Mouse (Mus musculus) embryonic fibroblast, embryonic 13.5 days (primary cell): ENCODE results near the gene Wdr93. TPM values are rescaled to one million over a fixed set of nuclear protein-coding genes. Genes with fewer than 3 reads are reported as not detected.
"Not testable (repeated sequence)": the region's sequence is repeated elsewhere in the genome, so short reads cannot be mapped to it uniquely, and the experiment has no call there.

ENCODE experiments used
- H3K27ac ChIP-seq: 2 replicates; pipeline ENCODE4 v1.5.1; 2012; ENCODE audit warnings: low read length, control low read depth, inconsistent platforms; ENCODE audit not compliant: insufficient read depth
- H3K4me1 ChIP-seq: 2 replicates; pipeline ENCODE4 v1.6.1; 2011; ENCODE audit warnings: low read length; ENCODE audit not compliant: control insufficient read depth, insufficient read depth
- H3K4me3 ChIP-seq: 2 replicates; pipeline ENCODE4 v1.5.1; 2011; ENCODE audit warnings: mild to moderate bottlenecking, control low read depth, low read length; ENCODE audit not compliant: insufficient read depth
- CTCF ChIP-seq: IDR thresholded peaks from 2 replicates; pipeline ENCODE4 v1.5.1; 2011; ENCODE audit warnings: mild to moderate bottlenecking, control low read depth, low read length, moderate library complexity, borderline replicate concordance; ENCODE audit not compliant: insufficient read depth
- POLR2A ChIP-seq: IDR thresholded peaks from 2 replicates; pipeline ENCODE4 v1.6.1; 2011; ENCODE audit warnings: low read depth, mild to moderate bottlenecking, control low read depth, low read length, moderate library complexity
- polyA plus RNA-seq: library from polyadenylated mRNA; stranded (reverse); fragments of >200 nt; gene quantifications from 2 replicates; pipeline ENCODE4 v1.2.4, GENCODE M21; 2011; ENCODE audit warnings: low read depth; ENCODE audit not compliant: missing spikeins, insufficient read length

Wdr93 gene
- polyA plus RNA-seq, 1 experiment: not detected

GRCm38 (mm10) chr7:79771561-79772512 lies 28.9 kb downstream of the Wdr93 start:
- Histone ChIP-seq H3K27ac (no peak overlapping the region), H3K4me3 (no peak overlapping the region), H3K4me1 (no peaks in the 10 kb centered on the region)
- TF ChIP-seq CTCF (no peak), POLR2A (no peak)

- TF ChIP-seq POLR2A (peak; percentile 12; the same call in 1 of the 2 replicates), CTCF (peak; percentile 49; the same call in 1 of the 2 replicates)
- H3K4me1 ChIP-seq: peaks cover 7% of the 10 kb centered on the region; the same call in 1 of the 2 replicates
- H3K27ac ChIP-seq: peak overlapping the region; percentile 88
- no peak overlapping the region for H3K4me3 ChIP-seq
Observed at GRCm38 (mm10) chr7:79780647-79781626, 38.0 kb downstream of the Wdr93 start.

- peaks cover 7% of the 10 kb centered on the region; the same call in 1 of the 2 replicates for H3K4me1 ChIP-seq
- no peak overlapping the region for H3K4me3 ChIP-seq
- H3K27ac ChIP-seq: peak overlapping the region; percentile 88; the same call in 1 of the 2 replicates
- TF ChIP-seq CTCF: no peak
- TF ChIP-seq POLR2A: no peak
Observed at GRCm38 (mm10) chr7:79781826-79782515, 39.0 kb downstream of the Wdr93 start.

- H3K4me3 ChIP-seq: no peak overlapping the region
- H3K27ac ChIP-seq: no peak overlapping the region
- peaks cover 7% of the 10 kb centered on the region; the same call in 1 of the 2 replicates for H3K4me1 ChIP-seq
- TF ChIP-seq CTCF: no peak
- no peak for TF ChIP-seq POLR2A
Observed at GRCm38 (mm10) chr7:79782516-79782855, 39.5 kb downstream of the Wdr93 start.

- peaks cover 4% of the 10 kb centered on the region; the same call in 1 of the 2 replicates for H3K4me1 ChIP-seq
- TF ChIP-seq CTCF: 0 out of 2 replicates have a peak, but pooled peaks have one; percentile 1
- no peak for TF ChIP-seq POLR2A
Observed at GRCm38 (mm10) chr7:79786295-79786694, 43.3 kb downstream of the Wdr93 start.

GRCm38 (mm10) chr7:79789812-79790211 lies 46.8 kb downstream of the Wdr93 start:
- H3K4me1 ChIP-seq, H3K27ac ChIP-seq, H3K4me3 ChIP-seq: not testable (repeated sequence)

More at GRCm38 (mm10) chr7:79786295-79786694, 43.3 kb downstream of the Wdr93 start:
- H3K4me3 ChIP-seq: no peak overlapping the region
- H3K27ac ChIP-seq: no peak overlapping the region

- TF ChIP-seq CTCF (peak; percentile 84), POLR2A (no peak)
- peak overlapping the region; percentile 27 for H3K4me3 ChIP-seq
- no peaks in the 10 kb centered on the region for H3K4me1 ChIP-seq
- H3K27ac ChIP-seq: no peak overlapping the region
Observed at GRCm38 (mm10) chr7:79792635-79793421, 49.9 kb downstream of the Wdr93 start.

- TF ChIP-seq CTCF (no peak), POLR2A (no peak)
- Histone ChIP-seq H3K4me1 (no peaks in the 10 kb centered on the region), H3K27ac (no peak within 1 kb of the TSS), H3K4me3 (peak within 1 kb of the TSS; percentile 27)
Observed at GRCm38 (mm10) chr7:79793688-79794087, 50.7 kb downstream of the Wdr93 start, which contains the start of gene Mesp1. TSS of gene Mesp1 (minus strand) at chr7:79793788.

GRCm38 (mm10) chr7:79798606-79799005 lies 55.6 kb downstream of the Wdr93 start:
- H3K27ac ChIP-seq: no peak overlapping the region
- TF ChIP-seq CTCF: no peak
- TF ChIP-seq POLR2A: no peak
- H3K4me3 ChIP-seq: no peak overlapping the region
- no peaks in the 10 kb centered on the region for H3K4me1 ChIP-seq
